Mouse (Mus musculus) CD4-positive, CD25-positive, alpha-beta regulatory T cell, adult 4 months (primary cell): ENCODE results near the gene H60b. TPM values are rescaled to one million over a fixed set of nuclear protein-coding genes. Genes with fewer than 3 reads are reported as not detected.
A peak's percentile ranks its signal among the peaks of the same experiment; 100 is the strongest.
"Not testable (repeated sequence)": the region's sequence is repeated elsewhere in the genome, so short reads cannot be mapped to it uniquely, and the experiment has no call there.

Experiments used
- ATAC-seq: one replicate; pipeline ENCODE4 v1.8.0; 2017
- polyA plus RNA-seq, 2 experiments: library from polyadenylated mRNA; unstranded; fragments of 100-300 nt; shearing (Covaris generic); gene quantifications; one replicate each; pipeline ENCODE4 v1.2.1; 2017

Gene H60b
- polyA plus RNA-seq, 2 experiments from 2014 or later = 5.6 to 12.4 TPM

DNA sequence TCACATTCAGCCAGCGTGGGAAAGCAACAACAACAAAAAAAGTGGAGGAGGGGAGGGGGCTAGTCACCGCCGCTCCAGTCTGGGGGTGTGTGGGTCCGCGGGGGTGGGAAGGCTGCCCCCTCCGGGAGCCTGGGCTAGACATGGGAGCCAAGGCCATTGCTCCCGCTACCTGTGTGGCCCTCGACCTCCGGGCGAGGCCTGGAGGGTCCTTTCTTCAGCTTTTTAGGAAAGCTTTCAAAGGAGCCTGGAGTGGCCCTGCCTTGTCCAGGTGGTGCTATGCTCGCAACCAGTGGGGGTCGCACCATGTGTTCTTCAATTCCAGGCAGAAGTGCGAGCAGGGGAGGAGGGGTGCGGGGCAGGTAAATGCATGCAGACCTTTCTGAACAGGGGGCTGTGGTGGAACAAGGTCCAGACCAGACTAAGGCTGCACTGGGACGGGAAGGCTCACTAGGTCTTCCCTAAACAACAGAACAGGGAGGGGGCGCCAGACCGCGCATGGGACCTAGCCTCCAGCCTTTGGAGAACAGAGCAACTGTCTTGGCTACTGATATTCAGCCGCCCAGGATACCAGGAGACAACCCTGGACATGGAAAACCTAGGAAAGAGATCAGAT is 116.2 kb downstream of the H60b start:
- ATAC-seq = no peak

DNA sequence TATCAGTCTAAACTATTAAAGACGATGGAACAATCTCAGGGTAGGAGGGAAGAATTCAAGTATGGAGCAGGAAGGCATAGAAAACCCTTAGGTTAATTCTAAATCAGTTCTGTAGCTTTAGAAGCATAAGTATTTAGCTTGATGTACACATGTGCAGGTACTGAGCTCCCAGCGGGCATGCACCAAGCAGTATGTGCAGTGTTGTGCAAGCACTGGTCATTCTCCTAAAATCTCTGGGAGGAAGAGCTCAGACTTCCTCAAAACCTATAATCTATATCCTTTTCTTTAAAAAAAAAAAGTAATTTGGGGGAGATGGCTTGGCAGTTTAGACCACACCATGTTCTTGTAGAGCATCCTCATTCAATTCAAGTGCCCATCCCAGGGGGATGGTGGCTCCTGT is 120.1 kb downstream of the H60b start:
- not testable (repeated sequence) for ATAC-seq

DNA sequence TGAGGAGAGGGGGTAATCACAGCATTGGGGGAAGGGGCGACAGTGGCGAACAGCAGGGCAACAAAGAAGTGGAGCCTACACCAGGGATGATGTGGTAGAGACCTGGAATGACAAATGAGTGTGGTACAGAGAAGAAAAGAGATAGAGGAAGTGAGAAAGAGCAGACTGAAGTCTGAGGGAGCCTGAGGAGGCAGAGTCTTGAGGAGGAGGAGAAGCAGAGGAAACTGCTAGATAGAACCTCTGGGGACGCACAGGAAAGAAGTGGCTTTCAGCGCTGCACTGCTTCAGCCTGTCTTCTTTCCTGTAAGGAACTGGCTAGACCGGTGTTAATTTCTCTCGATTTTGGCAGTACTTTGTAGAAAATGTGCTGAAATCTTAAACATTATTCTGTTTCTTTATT is 124.4 kb downstream of the H60b start:
- ATAC-seq = peak; percentile 71

DNA sequence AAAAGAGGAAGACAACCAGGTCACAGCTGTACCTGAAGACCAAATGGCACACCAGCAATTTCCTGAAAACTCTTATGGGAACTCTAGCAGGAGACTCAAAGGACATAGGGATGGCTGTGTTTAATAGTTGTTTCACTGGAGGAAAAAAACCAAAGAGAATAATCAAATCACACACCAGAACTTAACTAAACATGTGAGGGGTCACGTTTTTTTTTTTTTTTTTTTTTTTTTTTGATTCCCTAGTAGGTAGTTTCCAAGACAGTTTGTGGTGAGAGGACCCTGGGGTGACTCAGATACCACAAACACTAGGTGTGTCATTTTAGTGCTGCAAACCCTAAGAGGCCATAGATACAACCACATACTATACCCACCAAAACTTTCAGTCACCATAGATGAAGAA is 137.3 kb downstream of the H60b start:
- ATAC-seq = peak; percentile 18

DNA sequence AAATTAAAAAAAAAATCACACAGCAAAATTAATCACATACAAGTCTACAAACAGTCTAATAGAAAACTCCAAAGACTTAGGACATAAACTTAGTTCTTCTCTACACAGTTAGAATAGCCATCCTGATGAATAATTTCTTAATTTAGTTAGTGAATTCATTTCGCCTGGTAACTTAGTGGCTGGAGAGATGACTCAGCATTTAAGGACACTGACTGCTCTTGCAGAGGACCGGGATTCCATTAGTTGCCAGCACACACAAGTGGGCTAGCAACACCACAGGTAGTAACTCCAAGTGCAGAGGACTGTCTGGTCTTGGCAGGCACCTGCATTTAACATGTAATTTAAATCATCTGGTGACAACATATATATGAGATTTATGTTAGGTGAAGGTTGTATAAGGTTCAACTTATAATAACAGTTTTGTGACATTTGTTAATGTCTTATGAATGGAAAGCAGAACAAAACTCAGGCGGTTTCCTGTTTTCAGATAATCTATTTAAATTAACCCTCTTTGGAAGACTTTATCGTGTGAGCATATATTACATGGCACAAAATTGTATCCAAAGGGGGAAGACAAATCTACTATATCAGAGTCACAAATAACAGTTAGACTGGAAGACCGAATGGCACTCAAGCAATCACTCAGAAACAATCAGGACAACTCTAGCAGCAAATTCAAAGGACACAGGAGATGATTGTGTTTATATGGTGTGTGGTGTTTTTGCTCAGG is 138.8 kb downstream of the H60b start:
- ATAC-seq = no peak

DNA sequence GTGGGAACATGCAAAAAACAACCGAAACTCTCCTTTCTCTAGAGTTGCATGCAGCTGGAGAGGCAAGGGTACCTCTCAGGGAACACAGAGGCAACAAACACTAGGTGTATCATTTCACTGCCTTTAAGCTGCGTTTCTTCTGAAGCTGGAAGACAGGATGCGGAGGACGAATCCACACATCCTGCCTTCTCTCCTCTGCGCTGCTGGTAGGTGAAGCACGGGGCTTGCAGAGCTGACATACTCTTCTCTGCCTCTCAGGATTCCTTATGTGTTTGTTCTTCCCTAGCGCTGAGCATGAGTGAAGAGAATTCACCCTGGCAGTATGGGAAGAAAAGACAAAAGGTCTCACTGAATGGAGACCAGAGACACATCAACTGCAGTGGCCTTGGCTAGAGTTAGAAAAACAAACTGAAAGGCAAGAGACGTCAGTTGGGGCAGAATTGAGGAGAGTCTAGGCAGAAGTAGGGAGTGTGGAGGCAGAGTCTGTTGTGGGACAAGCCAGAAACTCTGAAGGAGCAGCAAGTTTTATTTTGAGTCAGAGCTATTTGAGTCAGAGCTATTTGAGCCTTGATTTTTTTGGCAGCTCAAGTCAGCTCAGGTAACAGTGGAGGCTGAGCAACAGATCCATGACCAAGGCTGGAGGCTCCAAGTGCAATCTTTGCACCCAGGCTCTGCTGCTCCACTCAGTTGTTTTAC is 139.5 kb downstream of the H60b start:
- peak; percentile 27 for ATAC-seq

DNA sequence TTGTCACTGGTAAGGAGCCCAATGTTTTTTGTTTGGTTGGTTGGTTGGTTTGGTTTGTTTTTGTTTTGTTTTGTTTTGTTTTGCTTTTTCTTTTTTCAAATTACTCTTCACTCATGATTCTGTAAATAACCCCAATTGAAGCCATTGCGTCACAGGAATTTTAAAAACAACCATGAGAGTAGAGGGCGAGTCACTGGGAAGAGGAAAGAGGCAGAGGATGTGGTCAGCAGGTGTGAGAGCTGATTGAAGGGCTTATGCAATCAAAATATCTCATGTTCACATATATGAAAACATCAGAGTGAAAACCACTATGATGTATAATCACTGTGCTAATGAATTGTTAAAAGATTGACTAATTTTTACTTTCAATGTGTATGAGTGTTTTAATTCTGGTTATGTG is 140.9 kb downstream of the H60b start:
- peak; percentile 53 for ATAC-seq

DNA sequence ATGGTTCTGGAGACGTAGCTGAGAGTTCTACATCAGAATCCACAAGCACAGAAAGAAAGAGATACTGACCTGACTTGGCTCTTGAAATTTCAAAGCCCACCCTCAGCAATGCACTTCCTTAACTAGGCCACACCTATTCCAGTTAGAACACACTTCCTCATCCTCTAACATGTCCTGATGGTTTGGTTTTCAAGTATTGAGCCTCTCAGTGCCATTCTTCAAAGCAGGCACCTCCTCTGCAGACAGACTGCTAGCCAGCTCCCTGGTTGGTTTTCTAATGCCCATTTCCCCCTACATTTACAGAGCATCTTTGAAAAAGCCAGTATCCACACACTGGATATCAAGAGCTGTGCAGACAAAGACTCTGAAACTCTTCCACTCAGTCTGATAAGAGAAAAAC is 143.3 kb downstream of the H60b start:
- ATAC-seq = peak; percentile 2

DNA sequence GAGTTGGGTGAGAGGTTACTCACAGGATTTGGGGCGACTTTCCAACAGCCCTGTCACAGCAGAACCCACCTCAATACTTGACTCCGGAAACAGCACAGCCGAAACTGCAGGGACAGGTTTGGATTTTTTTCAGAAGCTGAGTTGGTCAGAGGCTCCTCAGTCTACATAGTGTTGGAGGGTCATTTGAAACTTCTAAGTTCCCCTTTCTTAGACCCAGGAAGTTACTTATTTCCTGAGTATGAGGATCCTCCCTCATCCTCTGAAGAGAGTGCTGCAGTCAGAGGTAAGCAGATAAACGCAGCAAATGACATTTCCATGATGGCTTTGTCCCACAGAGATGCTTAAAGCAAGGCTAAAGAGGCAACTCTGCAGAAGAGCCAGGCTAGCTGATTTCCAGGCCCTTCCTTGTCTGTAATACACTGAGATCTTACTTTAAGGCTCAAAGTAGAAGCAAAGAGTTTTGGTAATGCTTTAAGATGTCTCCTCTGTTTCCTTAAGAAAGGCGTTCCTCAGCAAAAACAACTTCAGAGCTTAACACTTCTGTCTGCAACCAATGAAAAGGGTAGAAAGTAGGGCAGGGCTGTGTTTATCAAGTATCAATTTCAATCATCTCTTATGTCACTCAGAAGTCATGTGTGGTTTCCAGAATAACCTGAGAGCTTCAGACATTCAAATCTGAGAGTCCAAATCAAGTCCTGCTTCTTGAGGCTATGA is 144.1 kb downstream of the H60b start:
- peak; percentile 49 for ATAC-seq

DNA sequence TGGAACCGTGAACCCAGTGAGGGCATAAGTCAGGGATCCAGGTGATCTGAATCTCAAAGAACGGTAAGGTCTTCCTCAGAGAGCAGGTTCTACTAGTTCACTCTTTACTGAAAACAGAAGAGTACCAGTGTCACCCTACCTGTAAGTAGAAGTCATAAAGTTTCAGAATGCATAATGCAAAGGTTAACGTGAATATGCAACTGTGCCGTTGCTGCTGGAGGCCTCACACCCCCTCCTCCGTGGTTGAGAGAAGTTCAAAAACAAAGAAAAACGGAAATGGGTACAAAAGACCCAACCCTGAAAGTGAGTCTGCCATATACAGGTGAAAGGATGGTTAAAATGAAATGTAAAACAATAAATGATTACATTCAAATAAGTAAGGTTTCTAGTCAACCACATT is 145.3 kb downstream of the H60b start:
- peak; percentile 6 for ATAC-seq

DNA sequence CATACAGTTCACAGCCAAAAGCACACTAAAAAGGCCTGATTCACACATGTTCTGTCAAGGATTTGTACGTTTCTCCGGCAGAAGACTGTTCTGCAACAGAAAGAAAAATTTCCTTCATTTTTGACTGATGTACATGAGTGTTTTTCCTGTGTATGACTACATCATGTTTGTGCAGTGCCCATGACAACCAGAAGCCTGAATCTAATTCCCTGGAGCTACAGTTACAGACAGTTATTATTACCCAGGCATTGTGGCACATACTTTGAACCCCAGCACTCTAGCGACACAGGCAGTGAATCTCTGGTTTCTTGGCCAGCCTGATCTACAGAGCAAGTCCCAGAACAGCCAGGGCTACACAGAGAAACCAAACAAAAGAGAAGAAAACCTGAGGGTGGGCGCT is 147.4 kb downstream of the H60b start:
- no peak for ATAC-seq

DNA sequence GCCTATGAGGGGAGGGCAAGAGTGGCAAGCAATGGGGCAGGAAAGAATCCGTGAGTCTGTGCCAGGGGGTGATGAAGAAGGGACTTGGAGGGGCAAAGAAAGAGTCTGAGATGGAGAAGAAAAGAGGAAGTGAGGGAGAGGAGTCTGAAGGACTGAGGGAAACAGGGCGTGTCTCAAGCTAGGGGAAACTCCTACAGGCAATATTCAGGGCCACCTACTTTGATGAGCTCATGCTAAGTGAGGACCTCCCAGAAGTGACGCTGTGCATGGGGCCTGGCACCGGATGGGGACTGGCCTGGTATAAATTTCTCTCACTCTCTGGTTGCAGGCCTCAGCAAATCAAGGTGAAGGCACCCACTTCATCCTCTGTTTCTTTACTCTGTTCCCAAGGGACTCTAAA is 148.1 kb downstream of the H60b start:
- peak; percentile 78 for ATAC-seq

DNA sequence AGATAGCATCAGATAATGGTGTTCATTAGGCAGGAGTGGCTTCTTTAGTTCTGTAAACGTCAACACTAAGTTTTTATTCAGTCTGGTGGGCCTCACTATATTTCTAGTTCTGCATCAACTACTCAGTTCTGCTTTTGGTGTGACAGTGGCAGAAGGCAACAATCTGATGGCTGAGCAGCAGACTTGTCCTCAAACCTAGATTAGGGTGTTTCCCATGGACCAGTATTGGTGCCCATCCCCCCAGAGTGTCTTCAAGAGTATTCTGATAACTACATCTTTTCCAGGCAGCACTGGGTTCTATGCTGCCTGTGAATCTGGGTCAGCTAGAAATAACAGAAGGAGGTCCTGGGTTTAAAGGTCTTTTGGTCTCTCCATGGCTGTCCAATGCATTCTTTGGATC is 149.8 kb downstream of the H60b start:
- ATAC-seq = no peak

DNA sequence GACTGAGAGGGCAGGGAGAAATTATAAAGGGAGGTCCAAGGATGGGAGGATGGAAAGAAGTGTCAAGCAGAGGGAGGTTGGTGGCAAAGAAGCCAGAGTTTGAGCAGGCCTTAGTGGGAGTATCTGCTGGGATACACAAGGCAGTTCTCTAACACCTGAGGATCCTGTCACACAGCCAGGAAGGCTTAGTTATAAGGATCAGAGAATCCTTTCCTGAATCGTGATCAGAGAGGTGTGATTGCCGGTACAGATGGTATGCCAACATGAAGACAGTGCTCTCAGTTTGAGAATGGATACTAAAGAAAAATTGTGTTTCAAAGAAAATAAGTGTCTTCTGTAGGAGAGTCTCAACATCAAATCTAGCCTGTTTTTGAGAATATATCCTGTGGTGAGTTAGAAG is 164.5 kb downstream of the H60b start:
- ATAC-seq = no peak

Other genes starting within 250 kb of the H60b start
- not detected for gene 4930444G20Rik, start 90.5 kb upstream of the H60b start, polyA plus RNA-seq
- 10 to 100 TPM; 21.4 to 30.9 TPM for gene E030030I06Rik, start 9.3 kb upstream of the H60b start, polyA plus RNA-seq
- gene Raet1e, start within 50 bp of the H60b start, polyA plus RNA-seq = not detected
- under 1 TPM; 0.44 to 0.51 TPM for gene Raet1d, start 202.0 kb downstream of the H60b start, polyA plus RNA-seq